Mouse (Mus musculus) spleen, adult 2 months (tissue): Measurements from ENCODE around the gene Clip3. TPM values are rescaled to one million over a fixed set of nuclear protein-coding genes. Genes with fewer than 3 reads are reported as not detected.
A peak's percentile ranks its signal among the peaks of the same experiment; 100 is the strongest.

Experiments used
- DNase-seq, 2 experiments: peaks; one replicate each; pipeline versions ENCODE4 v3.0.0 to v3.0.0-alpha.2; 2012 to 2021; ENCODE audit warnings: low spot score in 2 of 2, low read depth in 1 of 2
- H3K27ac ChIP-seq: fragments of 200-500 bp; 2 replicates; pipeline ENCODE4 v1.5.1; 2012; ENCODE audit warnings: low read length, inconsistent platforms; ENCODE audit not compliant: insufficient read depth
- H3K27me3 ChIP-seq: fragments of 200-500 bp; 2 replicates; pipeline ENCODE4 v1.6.1; 2012; ENCODE audit warnings: mild to moderate bottlenecking, moderate library complexity, low read length, inconsistent platforms; ENCODE audit not compliant: control insufficient read depth, insufficient read depth
- H3K36me3 ChIP-seq: fragments of 200-500 bp; 2 replicates; pipeline ENCODE4 v1.6.1; 2012; ENCODE audit warnings: mild to moderate bottlenecking, low read length, inconsistent platforms; ENCODE audit not compliant: control insufficient read depth, insufficient read depth
- H3K4me1 ChIP-seq: fragments of 200-500 bp; 2 replicates; pipeline ENCODE4 v1.6.1; 2011; ENCODE audit warnings: inconsistent platforms; ENCODE audit not compliant: control insufficient read depth, insufficient read depth, insufficient read length
- H3K4me3 ChIP-seq: fragments of 200-500 bp; 2 replicates; pipeline ENCODE4 v1.5.1; 2011; ENCODE audit warnings: mild to moderate bottlenecking, inconsistent platforms; ENCODE audit not compliant: insufficient read depth, insufficient read length; ENCODE audit errors: extremely low read depth
- CTCF ChIP-seq: fragments of 200-500 bp; IDR thresholded peaks from 2 replicates; pipeline ENCODE4 v1.5.1; 2011; ENCODE audit warnings: mild to moderate bottlenecking, inconsistent platforms; ENCODE audit not compliant: insufficient read depth, insufficient read length, insufficient replicate concordance; ENCODE audit errors: extremely low read depth
- POLR2A ChIP-seq: fragments of 200-500 bp; IDR thresholded peaks from 2 replicates; pipeline ENCODE4 v1.6.1; 2011; ENCODE audit warnings: low read depth, low read length, inconsistent platforms
- WGBS: fragments of 180-500 bp; shearing (Covaris S2); methylation state at CpG from one replicate; pipeline ENCODE4 v1.1.7; 2018; 5-methylcytosine and 5-hydroxymethylcytosine counted together
- polyA plus RNA-seq: library from polyadenylated mRNA; depleted of rRNA; stranded (reverse); fragments of >200 nt; gene quantifications from 2 replicates; pipeline ENCODE4 v1.2.3, GENCODE M21; 2012; rRNA removed

Clip3 gene
- polyA plus RNA-seq, 1 experiment: 10.0 TPM

DNA sequence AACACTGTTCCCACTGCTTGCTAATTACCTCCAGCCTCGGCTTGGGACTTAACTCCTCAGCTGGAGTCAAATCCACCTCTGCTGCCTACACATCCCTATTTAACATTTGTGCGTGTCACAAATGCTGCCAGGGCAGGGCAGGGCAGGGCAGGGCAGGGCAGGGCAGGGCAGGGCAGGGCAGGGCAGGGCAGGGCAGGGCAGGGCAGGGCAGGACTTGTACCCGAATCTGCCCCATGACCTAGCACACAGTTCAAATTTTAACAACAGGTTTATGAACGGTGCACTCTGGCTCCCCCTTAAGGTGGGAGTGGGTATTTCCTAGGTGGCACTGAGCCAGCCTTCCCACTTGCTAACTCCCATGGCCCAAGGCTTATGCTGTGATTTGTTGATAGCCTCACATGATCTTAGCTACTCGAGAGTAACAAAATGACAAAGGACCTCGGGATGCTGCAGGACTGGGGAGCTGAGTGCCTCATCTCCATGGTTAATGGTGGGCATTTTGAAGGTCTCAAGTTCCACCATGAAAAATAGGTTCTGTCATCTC, 61.8 kb downstream of the Clip3 start:
- H3K27ac ChIP-seq: no peak overlapping the region
- H3K27me3 ChIP-seq: no peaks in the 10 kb centered on the region
- peak; percentile 30 to 52 for DNase-seq
- 15% methylated on average over 6 of the region's 6 CpGs for WGBS
- no peaks in the 10 kb centered on the region for H3K4me1 ChIP-seq
- peak; percentile 62; the same call in 1 of the 2 replicates for TF ChIP-seq CTCF
- no peak for TF ChIP-seq POLR2A
- H3K36me3 ChIP-seq: no peaks in the 10 kb centered on the region
- H3K4me3 ChIP-seq: no peak overlapping the region

DNA sequence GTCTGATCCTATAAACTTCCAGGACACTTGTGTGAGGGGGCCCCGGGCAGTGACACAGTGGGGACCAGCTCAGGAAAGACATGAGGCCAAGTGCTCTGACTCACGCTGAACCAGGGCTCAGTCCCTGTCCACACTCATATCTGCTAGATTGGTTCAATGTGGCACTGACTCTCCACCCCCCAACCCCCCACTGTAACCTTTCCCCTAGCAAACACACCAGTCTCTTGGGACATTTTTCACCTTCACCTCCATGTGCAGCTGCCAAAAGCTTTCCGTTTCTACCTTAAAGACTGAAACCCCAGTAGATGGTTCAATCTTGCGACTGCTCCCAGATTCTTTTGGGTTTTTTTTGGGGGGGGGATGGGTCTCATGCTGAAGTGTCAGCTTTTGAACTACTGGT, 62.5 kb downstream of the Clip3 start:
- TF ChIP-seq POLR2A (no peak), CTCF (no peak)
- Histone ChIP-seq H3K4me1 (no peaks in the 10 kb centered on the region), H3K27me3 (no peaks in the 10 kb centered on the region), H3K27ac (no peak overlapping the region), H3K36me3 (no peaks in the 10 kb centered on the region), H3K4me3 (no peak overlapping the region)
- no peak for DNase-seq
- 78% methylated on average over 4 of the region's 4 CpGs for WGBS

Other genes starting within 250 kb of the Clip3 start
- gene Zfp14, start 240.3 kb upstream of the Clip3 start, polyA plus RNA-seq: 1.1 and 1.4 TPM in 2 replicates
- gene Zfp82, start 218.8 kb upstream of the Clip3 start, polyA plus RNA-seq: 0.40 and 0.81 TPM in 2 replicates
- gene Gm26920, start 201.3 kb upstream of the Clip3 start, polyA plus RNA-seq: 0.16 TPM in 1 of 2 replicates, not detected in the other
- 1.1 and 2.2 TPM in 2 replicates for gene Zfp566, start 201.2 kb upstream of the Clip3 start, polyA plus RNA-seq
- 9.3 and 11.3 TPM in 2 replicates for gene Zfp260, start 197.0 kb upstream of the Clip3 start, polyA plus RNA-seq
- 0.92 and 1.9 TPM in 2 replicates for gene Zfp382, start 169.8 kb upstream of the Clip3 start, polyA plus RNA-seq
- 7.3 and 8.8 TPM in 2 replicates for gene Zfp146, start 122.0 kb upstream of the Clip3 start, polyA plus RNA-seq
- 0.43 and 0.52 TPM in 2 replicates for gene Cox7a1, start 107.6 kb upstream of the Clip3 start, polyA plus RNA-seq
- gene Capns1, start 92.9 kb upstream of the Clip3 start, polyA plus RNA-seq: 414 and 469 TPM in 2 replicates
- gene Polr2i, start 59.8 kb upstream of the Clip3 start, polyA plus RNA-seq: 51.5 and 60.8 TPM in 2 replicates
- gene Tbcb, start 59.5 kb upstream of the Clip3 start, polyA plus RNA-seq: 21.5 and 24.6 TPM in 2 replicates
- 0.13 TPM in 1 of 2 replicates, not detected in the other for gene Ovol3, start 56.0 kb upstream of the Clip3 start, polyA plus RNA-seq
- gene Thap8, start 11.6 kb upstream of the Clip3 start, polyA plus RNA-seq: 0.14 and 0.18 TPM in 2 replicates
- 15.7 and 21.5 TPM in 2 replicates for gene Wdr62, start 11.3 kb upstream of the Clip3 start, polyA plus RNA-seq
- 86.3 and 144 TPM in 2 replicates for gene Alkbh6, start 17.0 kb downstream of the Clip3 start, polyA plus RNA-seq
- 14.7 and 21.1 TPM in 2 replicates for gene Syne4, start 23.1 kb downstream of the Clip3 start, polyA plus RNA-seq
- gene E130208F15Rik, start 30.0 kb downstream of the Clip3 start, polyA plus RNA-seq: 0.58 and 0.89 TPM in 2 replicates
- gene Sdhaf1, start 32.2 kb downstream of the Clip3 start, polyA plus RNA-seq: 13.4 and 25.8 TPM in 2 replicates
- 2.7 and 3.2 TPM in 2 replicates for gene Lrfn3, start 71.0 kb downstream of the Clip3 start, polyA plus RNA-seq
- gene Tyrobp, start 122.0 kb downstream of the Clip3 start, polyA plus RNA-seq: 569 and 738 TPM in 2 replicates
- 178 and 278 TPM in 2 replicates for gene Hcst, start 128.1 kb downstream of the Clip3 start, polyA plus RNA-seq
- 55.1 and 70.8 TPM in 2 replicates for gene Nfkbid, start 130.0 kb downstream of the Clip3 start, polyA plus RNA-seq
- gene Aplp1, start 153.8 kb downstream of the Clip3 start, polyA plus RNA-seq: 1.9 and 2.3 TPM in 2 replicates
- 0.14 and 0.49 TPM in 2 replicates for gene Kirrel2, start 166.0 kb downstream of the Clip3 start, polyA plus RNA-seq
- 1.8 and 2.4 TPM in 2 replicates for gene Nphs1, start 166.6 kb downstream of the Clip3 start, polyA plus RNA-seq
- 0.04 TPM in 1 of 2 replicates, not detected in the other for gene Prodh2, start 201.9 kb downstream of the Clip3 start, polyA plus RNA-seq
- 18.4 and 26.5 TPM in 2 replicates for gene Arhgap33, start 243.3 kb downstream of the Clip3 start, polyA plus RNA-seq